Mouse (Mus musculus): ENCODE measurements around the gene Lrrc17. TPM values are rescaled to one million over a fixed set of nuclear protein-coding genes. Genes with fewer than 3 reads are reported as not detected.
"Not testable (repeated sequence)": the region's sequence is repeated elsewhere in the genome, so short reads cannot be mapped to it uniquely, and the experiment has no call there.

Lrrc17 gene
- polyA plus RNA-seq, 1 experiment from 2014 or later: 66.1 TPM

DNA sequence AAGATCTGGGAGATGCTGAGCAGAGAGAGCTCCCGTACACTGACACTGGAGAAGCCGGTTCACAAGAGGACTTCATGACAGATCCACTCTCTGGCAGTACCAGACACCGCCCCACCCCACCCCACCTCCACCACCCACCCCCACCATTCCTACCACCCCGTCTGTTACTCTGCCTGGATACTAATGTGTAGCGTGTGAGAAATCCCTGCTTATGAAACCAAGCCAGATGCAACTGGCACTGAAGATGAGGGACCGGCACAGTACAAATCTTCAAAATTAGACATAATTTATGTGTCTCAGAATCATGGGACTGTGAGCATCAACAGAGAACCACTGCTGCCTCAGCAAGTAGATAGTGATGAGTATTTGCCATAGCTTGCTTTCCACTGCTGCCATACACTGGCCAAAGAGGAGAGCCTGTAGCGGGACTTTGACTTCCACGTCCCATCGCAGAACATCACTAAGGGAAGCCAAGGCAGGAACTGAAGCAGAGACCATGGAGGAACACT, 49.9 kb downstream of the Lrrc17 start:
- ATAC-seq (ENCODE audit: insufficient number of reproducible peaks, insufficient read depth, low FRiP score, low read depth): no peak
- Histone ChIP-seq H3K9ac (replicated peaks; ENCODE audit: low read depth, low read length) (no peak overlapping the region), H3K4me1 (ENCODE audit: control insufficient read depth, insufficient read depth, low read length) (no peaks in the 10 kb centered on the region), H3K36me3 (ENCODE audit: control insufficient read depth, insufficient read depth, low read length) (no peaks in the 10 kb centered on the region), H3K4me2 (replicated peaks; ENCODE audit: low read depth, low read length) (no peak overlapping the region), H3K27me3 (ENCODE audit: control insufficient read depth, insufficient read depth, low read length) (no peaks in the 10 kb centered on the region), H3K4me3 (ENCODE audit: low read depth, low read length) (no peak overlapping the region), H3K27ac (ENCODE audit: low read length) (no peak overlapping the region), H3K9me3 (ENCODE audit: control insufficient read depth, low read depth, low read length) (no peaks in the 10 kb centered on the region)
- 91% methylated on average over 9 of the region's 9 CpGs for WGBS

- not testable (repeated sequence) for H3K9ac ChIP-seq (replicated peaks; ENCODE audit: low read depth, low read length); H3K4me2 ChIP-seq (replicated peaks; ENCODE audit: low read depth, low read length); H3K4me3 ChIP-seq (ENCODE audit: low read depth, low read length); H3K4me1 ChIP-seq (ENCODE audit: control insufficient read depth, insufficient read depth, low read length); H3K36me3 ChIP-seq (ENCODE audit: control insufficient read depth, insufficient read depth, low read length); ATAC-seq (ENCODE audit: insufficient number of reproducible peaks, insufficient read depth, low FRiP score, low read depth); H3K9me3 ChIP-seq (ENCODE audit: control insufficient read depth, low read depth, low read length); H3K27me3 ChIP-seq (ENCODE audit: control insufficient read depth, insufficient read depth, low read length); H3K27ac ChIP-seq (ENCODE audit: low read length)
- 64% methylated on average over 2 of the region's 2 CpGs for WGBS
Measured at GRCm38 (mm10) chr5:21599536-21599935, 56.2 kb downstream of the Lrrc17 start.

GRCm38 (mm10) chr5:21599961-21600360, 56.6 kb downstream of the Lrrc17 start:
- 90% methylated on average over 4 of the region's 4 CpGs for WGBS
- Histone ChIP-seq H3K36me3 (ENCODE audit: control insufficient read depth, insufficient read depth, low read length) (no peaks in the 10 kb centered on the region), H3K4me1 (ENCODE audit: control insufficient read depth, insufficient read depth, low read length) (no peaks in the 10 kb centered on the region), H3K9me3 (ENCODE audit: control insufficient read depth, low read depth, low read length) (no peaks in the 10 kb centered on the region), H3K9ac (replicated peaks; ENCODE audit: low read depth, low read length) (no peak overlapping the region), H3K4me2 (replicated peaks; ENCODE audit: low read depth, low read length) (no peak overlapping the region), H3K4me3 (ENCODE audit: low read depth, low read length) (no peak overlapping the region), H3K27me3 (ENCODE audit: control insufficient read depth, insufficient read depth, low read length) (no peaks in the 10 kb centered on the region), H3K27ac (ENCODE audit: low read length) (no peak overlapping the region)
- no peak for ATAC-seq (ENCODE audit: insufficient number of reproducible peaks, insufficient read depth, low FRiP score, low read depth)

GRCm38 (mm10) chr5:21605936-21606335, 62.6 kb downstream of the Lrrc17 start:
- WGBS: 70% methylated on average over 6 of the region's 6 CpGs

GRCm38 (mm10) chr5:21608311-21609304, 65.2 kb downstream of the Lrrc17 start:
- no peaks in the 10 kb centered on the region for H3K9me3 ChIP-seq (ENCODE audit: control insufficient read depth, low read depth, low read length)
- no peaks in the 10 kb centered on the region for H3K4me1 ChIP-seq (ENCODE audit: control insufficient read depth, insufficient read depth, low read length)
- WGBS: 71% methylated on average over 12 of the region's 12 CpGs
- H3K36me3 ChIP-seq (ENCODE audit: control insufficient read depth, insufficient read depth, low read length): no peaks in the 10 kb centered on the region
- H3K4me2 ChIP-seq (replicated peaks; ENCODE audit: low read depth, low read length): no peak overlapping the region
- no peak overlapping the region for H3K9ac ChIP-seq (replicated peaks; ENCODE audit: low read depth, low read length)
- H3K4me3 ChIP-seq (ENCODE audit: low read depth, low read length): no peak overlapping the region
- no peak overlapping the region for H3K27ac ChIP-seq (ENCODE audit: low read length)
- ATAC-seq (ENCODE audit: insufficient number of reproducible peaks, insufficient read depth, low FRiP score, low read depth): no peak
- H3K27me3 ChIP-seq (ENCODE audit: control insufficient read depth, insufficient read depth, low read length): no peaks in the 10 kb centered on the region

More at GRCm38 (mm10) chr5:21605936-21606335, 62.6 kb downstream of the Lrrc17 start:
- no peaks in the 10 kb centered on the region for H3K4me1 ChIP-seq (ENCODE audit: control insufficient read depth, insufficient read depth, low read length)
- H3K36me3 ChIP-seq (ENCODE audit: control insufficient read depth, insufficient read depth, low read length): no peaks in the 10 kb centered on the region
- no peaks in the 10 kb centered on the region for H3K27me3 ChIP-seq (ENCODE audit: control insufficient read depth, insufficient read depth, low read length)
- no peak overlapping the region for H3K4me2 ChIP-seq (replicated peaks; ENCODE audit: low read depth, low read length)
- no peak overlapping the region for H3K9ac ChIP-seq (replicated peaks; ENCODE audit: low read depth, low read length)
- ATAC-seq (ENCODE audit: insufficient number of reproducible peaks, insufficient read depth, low FRiP score, low read depth): no peak
- H3K9me3 ChIP-seq (ENCODE audit: control insufficient read depth, low read depth, low read length): no peaks in the 10 kb centered on the region
- H3K4me3 ChIP-seq (ENCODE audit: low read depth, low read length): no peak overlapping the region
- no peak overlapping the region for H3K27ac ChIP-seq (ENCODE audit: low read length)

- no peak overlapping the region for H3K4me2 ChIP-seq (replicated peaks; ENCODE audit: low read depth, low read length)
- no peak overlapping the region for H3K4me3 ChIP-seq (ENCODE audit: low read depth, low read length)
- no peak overlapping the region for H3K27ac ChIP-seq (ENCODE audit: low read length)
- ATAC-seq (ENCODE audit: insufficient number of reproducible peaks, insufficient read depth, low FRiP score, low read depth): no peak
- H3K9ac ChIP-seq (replicated peaks; ENCODE audit: low read depth, low read length): no peak overlapping the region
- no peaks in the 10 kb centered on the region for H3K4me1 ChIP-seq (ENCODE audit: control insufficient read depth, insufficient read depth, low read length)
- no peaks in the 10 kb centered on the region for H3K27me3 ChIP-seq (ENCODE audit: control insufficient read depth, insufficient read depth, low read length)
- H3K9me3 ChIP-seq (ENCODE audit: control insufficient read depth, low read depth, low read length): no peaks in the 10 kb centered on the region
- H3K36me3 ChIP-seq (ENCODE audit: control insufficient read depth, insufficient read depth, low read length): no peaks in the 10 kb centered on the region
- WGBS: 66% methylated on average over 3 of the region's 3 CpGs
Measured at GRCm38 (mm10) chr5:21610996-21611395, 67.6 kb downstream of the Lrrc17 start.

DNA sequence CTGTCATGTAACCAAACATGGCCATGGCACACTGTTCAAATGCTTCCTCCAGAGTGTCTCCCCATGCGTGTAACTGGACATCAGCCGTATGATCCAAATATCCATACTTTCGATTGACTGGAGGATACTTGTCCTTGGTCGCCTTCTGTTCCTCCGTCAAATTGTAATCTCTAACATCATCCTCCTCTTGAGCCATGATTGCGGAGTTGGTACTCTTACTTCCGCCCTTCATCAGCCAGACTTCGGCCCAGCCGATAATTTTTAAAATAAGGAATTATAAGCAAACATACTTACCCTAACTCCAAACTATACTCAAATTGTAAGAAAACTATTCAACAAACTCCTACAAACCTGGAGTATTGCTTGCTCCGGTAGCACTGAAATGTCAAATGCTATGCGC, 70.9 kb downstream of the Lrrc17 start:
- H3K36me3 ChIP-seq (ENCODE audit: control insufficient read depth, insufficient read depth, low read length); H3K27ac ChIP-seq (ENCODE audit: low read length); H3K9me3 ChIP-seq (ENCODE audit: control insufficient read depth, low read depth, low read length); H3K4me3 ChIP-seq (ENCODE audit: low read depth, low read length); H3K27me3 ChIP-seq (ENCODE audit: control insufficient read depth, insufficient read depth, low read length); H3K9ac ChIP-seq (replicated peaks; ENCODE audit: low read depth, low read length); H3K4me1 ChIP-seq (ENCODE audit: control insufficient read depth, insufficient read depth, low read length); H3K4me2 ChIP-seq (replicated peaks; ENCODE audit: low read depth, low read length); ATAC-seq (ENCODE audit: insufficient number of reproducible peaks, insufficient read depth, low FRiP score, low read depth): not testable (repeated sequence)
- WGBS: 95% methylated on average over 11 of the region's 11 CpGs

- no peaks in the 10 kb centered on the region for H3K4me1 ChIP-seq (ENCODE audit: control insufficient read depth, insufficient read depth, low read length)
- H3K4me3 ChIP-seq (ENCODE audit: low read depth, low read length): no peak overlapping the region
- no peak overlapping the region for H3K4me2 ChIP-seq (replicated peaks; ENCODE audit: low read depth, low read length)
- WGBS: 62% methylated on average over 3 of the region's 3 CpGs
- ATAC-seq (ENCODE audit: insufficient number of reproducible peaks, insufficient read depth, low FRiP score, low read depth): no peak
- no peaks in the 10 kb centered on the region for H3K27me3 ChIP-seq (ENCODE audit: control insufficient read depth, insufficient read depth, low read length)
- H3K9me3 ChIP-seq (ENCODE audit: control insufficient read depth, low read depth, low read length): no peaks in the 10 kb centered on the region
- H3K27ac ChIP-seq (ENCODE audit: low read length): no peak overlapping the region
- no peak overlapping the region for H3K9ac ChIP-seq (replicated peaks; ENCODE audit: low read depth, low read length)
- no peaks in the 10 kb centered on the region for H3K36me3 ChIP-seq (ENCODE audit: control insufficient read depth, insufficient read depth, low read length)
Measured at GRCm38 (mm10) chr5:21616450-21617009, 73.2 kb downstream of the Lrrc17 start.

Measured in stomach, embryonic 14.5 days (tissue).